Mouse (Mus musculus) mammary gland, adult 2 months (tissue): ENCODE results near the gene Adprh. TPM values are rescaled to one million over a fixed set of nuclear protein-coding genes. Genes with fewer than 3 reads are reported as not detected.

Source experiments
- polyA plus RNA-seq: library from polyadenylated mRNA; depleted of rRNA; stranded (reverse); fragments of >200 nt; gene quantifications from 2 replicates; pipeline ENCODE4 v1.2.3, GENCODE M21; 2012; ENCODE audit warnings: low replicate concordance; rRNA removed

Adprh gene
- polyA plus RNA-seq: 44.9 and 51.0 TPM in 2 replicates

GRCm38 (mm10) chr16:38452442-38453202, at the start of gene Adprh:
TSS of gene Adprh (minus strand) at chr16:38452703.

GRCm38 (mm10) chr16:38455511-38456418, 3.3 kb upstream of the Adprh start, which contains the start of gene Cd80:
TSS of gene Cd80 (plus strand) at chr16:38455561.

GRCm38 (mm10) chr16:38432498-38433425, 19.7 kb downstream of the Adprh start, which contains the start of gene Pla1a:
TSS of gene Pla1a (minus strand) at chr16:38433145.

Other genes starting within 250 kb of the Adprh start
- 0.10 TPM in 1 of 2 replicates, not detected in the other for gene Nr1i2, start 157.9 kb downstream of the Adprh start, polyA plus RNA-seq
- 0.06 and 0.07 TPM in 2 replicates for gene Maats1, start 110.6 kb downstream of the Adprh start, polyA plus RNA-seq
- gene Cox17, start 105.7 kb downstream of the Adprh start, polyA plus RNA-seq: 50.9 and 52.2 TPM in 2 replicates
- gene Gm21987, start 105.7 kb downstream of the Adprh start, polyA plus RNA-seq: not detected in 2 replicates
- 10.9 and 32.5 TPM in 2 replicates for gene Popdc2, start 90.5 kb downstream of the Adprh start, polyA plus RNA-seq
- 49.3 and 72.5 TPM in 2 replicates for gene Pla1a, start 19.6 kb downstream of the Adprh start, polyA plus RNA-seq
- 1.1 and 1.8 TPM in 2 replicates for gene Cd80, start 2.9 kb upstream of the Adprh start, polyA plus RNA-seq
- 16.8 and 35.9 TPM in 2 replicates for gene Timmdc1, start 70.0 kb upstream of the Adprh start, polyA plus RNA-seq
- gene Poglut1, start 97.6 kb upstream of the Adprh start, polyA plus RNA-seq: 20.6 and 40.5 TPM in 2 replicates
- 68.7 and 171 TPM in 2 replicates for gene Tmem39a, start 106.0 kb upstream of the Adprh start, polyA plus RNA-seq